Mouse (Mus musculus) gastrocnemius, postnatal 4 days (tissue): Measurements from ENCODE around the gene Zfp653. TPM values are rescaled to one million over a fixed set of nuclear protein-coding genes. Genes with fewer than 3 reads are reported as not detected.

Experiments used
- DNase-seq, 2 experiments: peaks; one replicate each; pipeline ENCODE4 v3.0.0; 2021 to 2022; ENCODE audit warnings: low spot score in 2 of 2, mixed read lengths in 2 of 2
- microRNA-seq: library from miRNA; unstranded; fragments of <30 nt; microRNA quantifications from one replicate; pipeline ENCODE4 v1.2.0, GENCODE M21; 2021
- total RNA-seq, 2 experiments: library from RNA; stranded (reverse); gene quantifications; 2 replicates each; pipeline ENCODE4 v1.2.3; 2021

Gene Zfp653
- total RNA-seq, 2 experiments from 2014 or later, result 5.6 to 7.4 TPM

DNA sequence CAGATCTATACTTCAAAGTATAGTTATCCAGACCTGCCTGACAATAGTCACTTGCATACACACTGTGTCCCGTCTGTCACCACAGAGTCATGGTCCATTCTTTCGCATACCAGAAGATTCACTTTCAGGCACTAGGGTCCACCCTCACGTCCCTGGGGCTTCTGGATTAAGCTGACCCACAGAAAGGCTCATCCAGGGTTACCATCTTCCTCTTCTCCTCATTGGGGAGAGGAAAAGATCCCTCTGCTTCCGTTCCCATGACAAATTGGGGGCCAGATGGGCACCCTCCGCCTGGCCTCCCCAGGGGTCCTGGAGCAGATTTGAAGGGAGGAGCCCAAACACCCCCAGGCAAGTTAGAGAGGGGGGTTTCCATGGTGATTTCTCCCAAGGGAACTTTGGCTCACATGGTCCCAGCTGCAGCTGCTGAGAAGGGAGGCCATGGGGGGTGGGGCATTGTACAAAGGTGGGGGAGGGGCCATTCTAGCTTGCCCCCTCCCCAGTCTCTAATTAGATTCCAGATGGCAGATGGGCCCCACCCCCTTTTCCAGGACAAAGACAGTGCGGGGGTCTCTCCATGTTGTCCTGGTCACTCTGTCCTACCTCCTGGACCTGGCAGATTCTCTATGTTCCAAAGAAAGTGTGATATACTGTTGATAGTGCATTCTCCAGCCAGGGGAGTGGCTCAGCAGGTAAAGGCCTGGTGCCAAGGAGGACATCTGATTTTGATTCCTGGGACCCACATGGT lies 35.7 kb downstream of the Zfp653 start:
- DNase-seq, result no peak

DNA sequence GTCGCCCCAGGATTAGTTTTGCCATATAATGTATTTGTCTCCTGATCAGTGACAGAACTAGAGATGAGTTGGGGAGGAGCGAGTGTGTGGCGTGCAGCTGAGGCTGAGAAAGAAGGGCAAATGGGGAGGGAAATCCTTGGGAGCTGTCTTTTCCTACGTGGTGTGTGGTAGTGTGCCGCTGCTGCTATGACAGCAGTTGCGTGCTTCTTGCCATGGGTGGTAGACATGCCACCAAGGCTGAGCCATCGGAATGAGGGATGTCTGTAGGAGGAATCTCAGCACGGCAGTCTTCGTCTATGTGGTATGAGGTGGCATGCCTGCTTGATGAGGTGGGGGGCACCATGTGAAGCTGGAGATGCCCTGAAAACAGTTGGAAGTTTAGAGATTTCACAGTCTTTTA lies 40.8 kb downstream of the Zfp653 start:
- no peak for DNase-seq

- no peak for DNase-seq
These were observed 42.7 kb downstream of the Zfp653 start for GRCm38 (mm10) chr9:22028467-22028866.

DNA sequence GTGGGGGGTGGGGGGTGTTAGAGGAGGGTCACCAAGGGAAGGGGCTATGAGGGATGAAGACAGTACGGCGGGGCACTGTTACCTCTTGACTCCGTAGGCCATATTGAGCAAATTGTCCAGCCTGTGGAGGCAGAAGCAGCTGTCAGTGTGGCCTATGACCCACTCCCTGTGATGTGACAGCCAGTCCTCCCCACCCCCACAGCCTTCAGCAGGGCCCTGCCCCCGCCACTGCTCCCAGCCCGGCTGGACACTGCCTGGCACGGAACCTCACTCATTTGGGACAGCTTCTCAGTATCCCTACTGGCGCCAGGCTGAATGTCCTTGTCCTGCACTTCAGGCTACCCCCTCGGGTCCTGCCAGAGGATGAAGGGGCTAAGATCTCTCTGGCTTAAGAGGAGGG lies 46.6 kb downstream of the Zfp653 start:
- DNase-seq, result no peak

- DNase-seq, result no peak
These were observed 53.9 kb downstream of the Zfp653 start for GRCm38 (mm10) chr9:22017208-22017825.

DNA sequence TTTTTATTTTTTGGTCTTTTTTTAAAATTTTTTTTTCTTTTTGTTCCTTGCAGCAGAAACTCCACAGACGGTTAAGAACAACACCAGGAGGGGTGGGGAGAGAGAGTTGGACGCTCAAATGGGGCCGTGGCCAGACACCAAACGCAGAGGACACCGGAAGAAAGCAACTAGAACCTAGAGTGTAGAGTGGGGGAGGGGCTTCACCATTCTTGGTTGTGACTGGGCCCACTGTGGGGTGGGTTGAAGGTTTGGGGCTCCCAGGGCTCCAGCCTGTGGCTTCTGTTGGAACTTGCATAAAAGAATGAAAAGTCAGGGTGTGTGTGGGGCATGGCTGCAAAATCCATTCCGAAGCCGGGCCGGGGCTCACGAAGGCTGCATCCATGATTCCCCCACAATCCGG lies 54.9 kb downstream of the Zfp653 start:
- DNase-seq, result no peak

GRCm38 (mm10) chr9:22012731-22013130 lies 58.4 kb downstream of the Zfp653 start:
- DNase-seq, result no peak

DNA sequence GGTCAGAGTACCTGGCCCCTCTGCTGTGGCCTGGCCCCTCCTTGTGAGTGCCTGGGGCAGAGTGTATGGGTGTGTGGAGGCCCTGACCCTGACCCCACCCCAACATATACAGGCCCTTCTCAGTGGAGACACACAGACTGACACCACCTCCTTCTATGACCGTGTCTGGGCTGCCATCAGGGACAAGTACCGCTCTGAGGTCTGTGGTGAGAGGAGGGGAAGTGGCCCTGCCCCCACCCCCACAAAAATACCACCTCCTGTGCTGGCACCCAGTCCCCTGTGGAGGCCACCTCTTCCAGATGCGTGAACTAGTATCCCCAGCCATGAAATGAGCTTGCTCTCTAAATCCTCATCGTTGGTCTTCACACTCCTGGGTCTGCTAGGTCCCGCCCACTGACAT lies 60.1 kb downstream of the Zfp653 start:
- no peak for DNase-seq

Small RNA genes lying within 50 kb of the gene (microRNA-seq; reads per million reads assigned to microRNA genes)
- gene Mir7084, result not detected

Other genes with a start within 250 kb of the Zfp653 start
- under 1 TPM in 1 of 2 experiments, not detected in 1; 0.54 TPM for gene Angptl8, start 235.9 kb downstream of the Zfp653 start, total RNA-seq
- gene Dock6, start 218.7 kb downstream of the Zfp653 start, total RNA-seq, result 10 to 100 TPM; 34.3 to 44.5 TPM
- 10 to 100 TPM; 12.6 to 16.1 TPM for gene Rab3d, start 153.2 kb downstream of the Zfp653 start, total RNA-seq
- 1 to 10 TPM in 1 of 2 experiments, under 1 TPM in 1; 0.98 to 1.3 TPM for gene Ccdc159, start 143.9 kb downstream of the Zfp653 start, total RNA-seq
- gene Tmem205, start 143.8 kb downstream of the Zfp653 start, total RNA-seq, result 10 to 100 TPM; 18.9 to 21.4 TPM
- 1 to 10 TPM; 4.4 to 4.8 TPM for gene Plppr2, start 134.3 kb downstream of the Zfp653 start, total RNA-seq
- 1 to 10 TPM; 5.2 to 6.3 TPM for gene Swsap1, start 115.6 kb downstream of the Zfp653 start, total RNA-seq
- 1 to 10 TPM; 6.5 to 7.5 TPM for gene Epor, start 107.9 kb downstream of the Zfp653 start, total RNA-seq
- under 1 TPM; 0.21 to 0.22 TPM for gene Rgl3, start 81.9 kb downstream of the Zfp653 start, total RNA-seq
- gene Ccdc151, start 68.7 kb downstream of the Zfp653 start, total RNA-seq, result under 1 TPM in 1 of 2 experiments, not detected in 1; 0.23 TPM
- 10 to 100 TPM; 61.4 to 66.1 TPM for gene Prkcsh, start 68.6 kb downstream of the Zfp653 start, total RNA-seq
- gene Elavl3, start 19.4 kb downstream of the Zfp653 start, total RNA-seq, result under 1 TPM; 0.08 to 0.12 TPM
- under 1 TPM in 1 of 2 experiments, not detected in 1; 0.54 TPM for gene Gm49318, start 117 bp downstream of the Zfp653 start, total RNA-seq
- 10 to 100 TPM; 33.7 to 36.0 TPM for gene Ecsit, start 14.1 kb upstream of the Zfp653 start, total RNA-seq
- gene Cnn1, start 27.8 kb upstream of the Zfp653 start, total RNA-seq, result 1 to 10 TPM; 7.2 to 7.5 TPM
- gene Elof1, start 45.8 kb upstream of the Zfp653 start, total RNA-seq, result 10 to 100 TPM; 54.4 to 54.9 TPM
- gene Acp5, start 64.3 kb upstream of the Zfp653 start, total RNA-seq, result 1 to 10 TPM; 2.5 to 3.4 TPM
- gene Pigyl, start 85.5 kb upstream of the Zfp653 start, total RNA-seq, result 10 to 100 TPM; 34.3 to 34.6 TPM
- not detected for gene Zfp872, start 116.7 kb upstream of the Zfp653 start, total RNA-seq
- gene Zfp809, start 154.3 kb upstream of the Zfp653 start, total RNA-seq, result 10 to 100 TPM; 13.4 to 15.0 TPM
- gene Zfp599, start 188.5 kb upstream of the Zfp653 start, total RNA-seq, result under 1 TPM; 0.21 to 0.27 TPM
- 1 to 10 TPM; 4.2 to 5.2 TPM for gene Zfp810, start 236.3 kb upstream of the Zfp653 start, total RNA-seq